Mouse (Mus musculus): ENCODE results near the gene Zfp277.

Zfp277 gene

GRCm38 (mm10) chr12:40445648-40446449 is at the start of gene Zfp277, which contains the start of gene Dock4:
Gene Zfp277 (minus strand): TSS chr12:40445902.
Gene Dock4 (plus strand): TSS chr12:40445952.
- peak; percentile 99 for DNase-seq (ENCODE audit: low read depth, low spot score)

GRCm38 (mm10) chr12:40486047-40486837 is 40.5 kb upstream of the Zfp277 start:
- no peak for DNase-seq (ENCODE audit: low read depth, low spot score)

GRCm38 (mm10) chr12:40485210-40485609 is 39.5 kb upstream of the Zfp277 start:
- no peak for DNase-seq (ENCODE audit: low read depth, low spot score)

GRCm38 (mm10) chr12:40484224-40484623 is 38.5 kb upstream of the Zfp277 start:
- DNase-seq (ENCODE audit: low read depth, low spot score), result no peak

- no peak for DNase-seq (ENCODE audit: low read depth, low spot score)
Observed at GRCm38 (mm10) chr12:40477621-40478452, 32.1 kb upstream of the Zfp277 start.

GRCm38 (mm10) chr12:40473709-40474108 is 28.0 kb upstream of the Zfp277 start:
- no peak for DNase-seq (ENCODE audit: low read depth, low spot score)

- no peak for DNase-seq (ENCODE audit: low read depth, low spot score)
Observed at GRCm38 (mm10) chr12:40471649-40472399, 26.1 kb upstream of the Zfp277 start.

GRCm38 (mm10) chr12:40469009-40469408 is 23.3 kb upstream of the Zfp277 start:
- DNase-seq (ENCODE audit: low read depth, low spot score), result no peak

GRCm38 (mm10) chr12:40468235-40468634 is 22.5 kb upstream of the Zfp277 start:
- DNase-seq (ENCODE audit: low read depth, low spot score), result no peak

GRCm38 (mm10) chr12:40464282-40464681 is 18.6 kb upstream of the Zfp277 start:
- DNase-seq (ENCODE audit: low read depth, low spot score), result no peak

GRCm38 (mm10) chr12:40463828-40464227 is 18.1 kb upstream of the Zfp277 start:
- DNase-seq (ENCODE audit: low read depth, low spot score), result no peak

- no peak for DNase-seq (ENCODE audit: low read depth, low spot score)
Observed at GRCm38 (mm10) chr12:40462693-40463235, 17.1 kb upstream of the Zfp277 start.

GRCm38 (mm10) chr12:40459673-40460265 is 14.1 kb upstream of the Zfp277 start:
- no peak for DNase-seq (ENCODE audit: low read depth, low spot score)

- DNase-seq (ENCODE audit: low read depth, low spot score), result no peak
Observed at GRCm38 (mm10) chr12:40458977-40459376, 13.3 kb upstream of the Zfp277 start.

- no peak for DNase-seq (ENCODE audit: low read depth, low spot score)
Observed at GRCm38 (mm10) chr12:40456517-40456916, 10.8 kb upstream of the Zfp277 start.

- DNase-seq (ENCODE audit: low read depth, low spot score), result no peak
Observed at GRCm38 (mm10) chr12:40449119-40449795, 3.6 kb upstream of the Zfp277 start.

- peak; percentile 26 for DNase-seq (ENCODE audit: low read depth, low spot score)
Observed at GRCm38 (mm10) chr12:40447561-40448355, 2.1 kb upstream of the Zfp277 start.

GRCm38 (mm10) chr12:40446450-40447381 is 1.0 kb upstream of the Zfp277 start:
- peak; percentile 43 for DNase-seq (ENCODE audit: low read depth, low spot score)

All from CD4-positive, CD25-positive, alpha-beta regulatory T cell, adult 2 months (primary cell).